Mouse (Mus musculus): Measurements from ENCODE around the gene Cdc42ep5.

Cdc42ep5 gene

DNA sequence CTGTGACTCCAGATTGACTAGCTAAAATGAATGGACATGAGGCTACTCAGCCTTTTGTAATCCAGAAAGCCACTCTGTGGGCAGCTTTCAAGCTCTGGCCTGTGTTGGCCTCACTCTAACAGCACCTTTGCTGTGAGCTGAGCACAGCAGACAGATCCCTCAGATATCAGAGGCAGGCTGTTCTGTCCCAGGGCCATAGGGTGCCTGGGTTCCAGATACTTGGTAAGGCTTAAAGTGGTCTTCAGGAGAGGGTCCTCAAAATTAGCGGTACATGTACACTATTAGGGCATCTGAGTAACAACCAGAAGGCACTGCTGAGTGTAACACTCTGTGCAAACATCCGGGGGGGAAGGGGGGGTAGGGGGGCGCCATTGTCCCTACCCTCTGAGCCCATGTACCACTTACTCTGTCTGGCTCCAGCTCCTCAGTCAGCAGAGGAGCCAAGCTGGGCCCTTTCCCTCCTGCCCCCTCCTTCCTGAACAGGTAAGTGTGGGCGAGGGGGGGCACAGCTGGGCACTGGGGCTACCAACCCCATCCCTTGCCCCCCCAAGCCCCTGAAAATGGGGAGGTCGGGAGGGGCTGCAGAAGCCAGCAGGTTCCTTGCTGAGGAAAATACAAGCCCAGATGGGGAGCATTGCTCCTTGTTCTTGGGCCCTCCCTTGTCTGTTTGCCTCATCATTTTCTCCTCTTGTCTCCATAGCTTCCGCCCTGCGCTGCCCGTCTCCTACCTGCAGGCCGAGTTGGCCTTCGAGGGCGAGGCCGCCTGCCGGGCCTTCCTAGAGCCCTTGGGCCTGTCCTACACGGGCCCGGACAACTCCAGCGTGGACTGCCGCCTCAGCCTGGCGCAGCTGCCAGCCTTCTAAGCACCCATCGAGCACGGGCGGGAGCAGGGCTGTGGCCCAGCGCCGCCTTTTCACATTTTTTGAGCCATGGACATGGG, 18.1 kb downstream of the Cdc42ep5 start:
- no peak for DNase-seq (ENCODE audit: inconsistent ontology term)

DNA sequence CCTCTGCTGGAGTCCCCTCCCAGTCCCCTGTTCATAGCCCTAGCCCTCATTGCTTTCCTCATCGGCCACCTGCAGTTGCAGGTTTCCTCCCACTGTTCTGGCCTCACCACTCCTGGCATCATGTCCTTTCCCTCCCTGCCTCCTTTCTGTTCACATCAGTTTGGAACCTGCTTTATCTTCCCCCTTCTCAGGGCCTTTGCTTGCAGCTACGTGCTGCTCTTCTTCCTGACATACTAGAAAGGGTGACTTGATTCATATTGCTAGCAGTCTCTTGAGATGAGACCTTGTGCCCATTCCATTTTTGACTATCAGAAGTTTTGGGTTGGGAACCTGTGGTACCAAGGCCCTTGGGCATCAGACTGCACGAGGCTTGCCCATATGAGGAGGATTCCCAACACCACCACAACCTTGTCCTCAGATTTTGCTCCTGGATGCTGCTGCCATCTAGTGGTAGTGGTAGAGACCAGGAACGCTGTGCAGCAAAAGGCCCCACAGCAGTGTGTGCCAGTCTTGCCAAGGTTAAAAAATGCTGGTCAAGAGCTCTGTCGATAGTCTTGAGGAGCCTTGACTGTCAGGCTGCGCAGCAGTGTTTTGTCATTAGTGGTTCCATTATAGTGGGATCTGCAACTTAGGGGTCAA, 19.0 kb downstream of the Cdc42ep5 start:
- peak; percentile 49 for DNase-seq (ENCODE audit: inconsistent ontology term)

DNA sequence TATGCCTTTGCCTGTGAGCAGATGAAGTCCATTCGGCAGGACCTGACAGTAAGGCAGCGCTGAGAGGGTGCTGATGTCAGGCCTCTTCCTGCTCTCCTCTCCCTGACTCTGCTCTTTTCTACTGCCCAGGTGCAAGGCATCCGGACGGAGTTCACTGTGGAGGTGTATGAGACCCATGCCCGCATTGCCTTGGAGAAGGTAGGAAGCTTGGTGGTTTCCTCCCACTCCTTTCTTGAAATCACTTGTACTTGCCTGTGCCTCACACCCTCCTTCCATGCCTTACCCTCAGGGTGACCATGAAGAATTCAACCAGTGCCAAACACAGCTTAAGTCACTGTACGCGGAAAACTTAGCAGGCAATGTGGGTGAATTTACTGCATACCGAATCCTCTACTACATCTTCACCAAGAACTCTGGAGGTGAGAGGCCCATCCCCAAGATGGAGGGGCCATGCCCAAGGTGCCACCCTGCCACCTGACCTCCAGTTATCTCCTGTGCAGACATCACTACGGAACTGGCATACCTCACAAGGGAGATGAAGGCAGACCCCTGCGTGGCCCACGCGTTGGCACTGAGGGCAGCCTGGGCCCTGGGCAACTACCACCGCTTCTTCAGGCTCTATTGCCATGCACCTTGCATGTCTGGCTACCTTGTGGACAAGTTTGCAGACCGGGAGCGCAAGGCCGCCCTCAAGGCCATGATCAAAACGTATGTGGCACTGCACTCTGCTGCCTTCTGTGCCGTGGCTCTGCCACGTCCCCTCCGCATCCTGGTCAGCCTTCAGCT, 19.7 kb downstream of the Cdc42ep5 start:
- no peak for DNase-seq (ENCODE audit: inconsistent ontology term)

DNA sequence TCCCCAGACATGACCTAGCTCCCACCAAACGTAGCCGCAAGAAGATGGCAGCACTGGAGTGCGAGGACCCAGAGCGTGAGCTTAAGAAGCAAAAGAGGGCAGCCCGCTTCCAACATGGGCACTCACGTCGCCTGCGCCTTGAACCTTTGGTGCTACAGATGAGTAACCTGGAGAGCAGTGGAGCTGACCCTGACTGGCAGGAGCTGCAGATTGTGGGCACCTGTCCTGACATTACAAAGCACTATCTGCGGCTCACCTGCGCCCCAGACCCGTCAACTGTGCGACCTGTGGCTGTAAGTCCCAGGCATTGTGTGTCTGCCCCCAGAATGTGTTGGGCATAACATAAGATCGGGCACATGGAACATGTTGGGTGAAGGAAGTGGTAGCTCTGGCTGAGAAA, 20.6 kb downstream of the Cdc42ep5 start:
- no peak for DNase-seq (ENCODE audit: inconsistent ontology term)

DNA sequence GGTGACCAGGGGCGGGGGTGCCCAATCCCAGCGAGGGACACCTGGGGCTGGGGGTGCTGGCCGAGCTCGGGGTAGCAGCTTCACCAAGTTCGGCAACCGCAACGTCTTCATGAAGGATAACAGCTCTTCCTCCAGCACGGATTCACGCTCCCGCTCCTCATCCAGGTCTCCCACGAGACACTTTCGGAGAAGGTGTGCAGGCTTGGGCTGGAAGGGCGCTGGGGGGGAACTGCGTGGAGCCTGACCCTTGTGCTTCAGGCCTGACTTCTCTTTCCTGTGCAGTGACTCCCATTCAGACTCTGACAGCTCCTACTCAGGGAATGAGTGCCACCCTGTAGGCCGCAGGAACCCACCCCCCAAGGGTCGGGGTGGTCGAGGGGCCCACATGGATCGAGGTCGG, 21.2 kb downstream of the Cdc42ep5 start:
- DNase-seq (ENCODE audit: inconsistent ontology term), result no peak

DNA sequence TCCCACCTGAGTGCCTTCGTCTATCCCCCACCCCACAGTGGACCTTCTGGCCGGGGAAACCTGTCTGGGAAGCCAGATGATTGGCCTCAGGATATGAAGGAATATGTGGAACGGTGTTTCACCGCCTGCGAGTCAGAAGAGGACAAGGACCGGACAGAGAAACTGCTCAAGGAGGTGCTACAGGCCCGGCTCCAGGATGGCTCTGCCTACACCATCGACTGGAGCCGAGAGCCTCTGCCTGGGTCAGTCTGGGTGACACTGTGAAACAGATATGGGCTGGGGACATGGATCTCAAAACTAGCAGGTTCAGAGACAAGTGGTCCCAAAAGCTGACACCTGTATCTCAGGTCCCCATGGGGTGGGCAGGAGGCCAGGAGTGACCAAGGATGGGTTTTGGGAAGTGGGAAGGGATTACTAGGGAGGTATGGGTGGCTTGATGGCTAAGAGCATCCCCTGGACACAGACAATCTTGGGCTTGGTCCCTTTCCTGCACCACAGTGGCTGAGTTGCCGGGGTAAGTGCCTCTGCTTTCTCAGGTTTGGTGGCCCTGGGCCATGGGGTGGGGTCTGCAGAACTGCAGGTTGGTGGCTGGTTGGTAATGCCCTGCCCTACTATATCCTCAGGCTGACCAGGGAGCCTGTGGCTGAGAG, 21.7 kb downstream of the Cdc42ep5 start:
- DNase-seq (ENCODE audit: inconsistent ontology term), result no peak

DNA sequence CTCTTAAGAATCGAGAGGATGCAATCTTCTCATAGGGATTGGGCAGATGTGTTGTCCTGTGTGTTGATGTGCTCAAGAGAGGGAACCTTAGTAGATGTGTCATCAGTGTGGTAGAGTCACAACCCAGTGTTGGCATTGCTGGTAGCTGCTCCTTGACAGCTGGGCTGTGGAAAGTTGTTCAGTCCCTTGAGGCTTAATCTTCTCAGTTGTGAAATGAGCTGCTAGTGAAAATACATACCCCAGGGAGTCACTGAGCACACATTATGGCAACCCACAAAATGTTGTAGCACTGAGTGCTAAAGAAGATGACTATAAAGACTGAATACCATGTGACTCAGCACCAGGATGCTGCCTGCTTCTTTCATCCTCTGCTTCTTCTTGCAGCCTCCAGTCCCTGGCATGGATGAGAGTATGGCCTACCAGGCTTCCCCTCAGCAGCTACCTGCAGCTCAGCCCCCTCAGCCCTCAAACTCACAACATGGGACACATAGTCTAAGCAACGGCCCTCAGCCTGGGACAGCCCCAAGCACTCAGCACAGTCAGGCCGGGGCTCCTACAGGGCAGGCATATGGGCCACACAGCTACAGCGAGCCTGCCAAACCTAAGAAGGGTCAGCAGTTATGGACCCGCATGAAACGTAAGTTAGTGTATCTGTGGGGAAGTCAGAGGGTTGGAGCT, 22.9 kb downstream of the Cdc42ep5 start:
- DNase-seq (ENCODE audit: inconsistent ontology term), result no peak

DNA sequence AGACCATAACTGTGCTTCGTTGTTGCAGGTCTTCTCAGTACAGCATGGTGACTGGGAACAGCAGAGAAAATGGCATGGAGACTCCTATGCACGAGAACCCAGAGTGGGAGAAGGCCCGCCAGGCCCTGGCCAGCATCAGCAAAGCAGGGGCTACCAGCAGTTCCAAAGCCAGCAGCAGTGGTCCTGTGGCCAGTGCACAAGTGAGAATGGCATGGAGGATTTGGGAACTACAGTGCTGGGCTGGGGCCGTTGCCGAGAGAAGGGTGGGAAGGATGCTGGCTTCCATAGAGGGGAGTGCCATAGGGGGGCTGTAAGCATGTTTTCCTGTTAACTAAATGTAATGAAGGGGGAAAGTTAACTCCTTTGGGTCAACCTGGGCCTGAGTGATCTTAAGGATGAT, 25.3 kb downstream of the Cdc42ep5 start:
- DNase-seq (ENCODE audit: inconsistent ontology term), result no peak

DNA sequence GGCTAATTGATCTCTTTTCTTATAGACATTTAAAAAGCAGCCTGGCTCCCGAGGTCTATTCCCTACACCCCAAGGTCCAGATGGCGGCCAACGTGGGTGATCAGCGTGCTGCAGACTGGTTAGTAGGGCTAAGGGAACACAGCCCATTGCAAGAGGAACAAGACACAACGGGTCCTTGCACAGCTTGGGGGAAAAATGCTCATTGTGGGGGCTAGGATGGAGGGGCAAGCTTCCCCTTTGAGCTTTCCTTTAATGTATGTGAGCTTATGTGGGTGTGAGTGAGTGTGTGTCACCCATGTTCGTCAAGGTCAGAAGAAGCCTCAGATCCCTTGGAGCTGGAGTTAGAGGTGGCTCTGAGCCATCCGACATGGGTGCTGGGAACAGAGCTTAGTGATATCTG, 26.0 kb downstream of the Cdc42ep5 start:
- no peak for DNase-seq (ENCODE audit: inconsistent ontology term)

DNA sequence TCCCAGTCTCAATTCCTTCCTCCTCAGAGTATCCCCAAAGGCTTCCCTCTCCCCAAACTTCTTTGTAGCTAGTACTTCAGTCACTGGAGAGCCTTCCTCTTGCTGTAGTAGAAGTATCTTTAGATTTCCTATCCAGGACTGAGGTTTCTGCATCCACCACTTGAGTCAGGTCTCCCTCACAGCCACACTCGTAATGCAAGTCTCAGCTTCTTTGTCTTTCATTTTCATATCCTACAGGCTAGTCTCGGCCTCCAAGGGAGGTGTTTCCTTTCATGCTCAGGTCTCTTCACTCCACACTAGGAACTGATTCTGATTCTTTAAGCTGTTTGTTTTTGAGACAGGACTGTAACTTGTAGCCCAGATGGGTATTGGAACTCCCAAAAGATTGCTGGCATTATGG, 26.5 kb downstream of the Cdc42ep5 start:
- DNase-seq (ENCODE audit: inconsistent ontology term), result no peak

DNA sequence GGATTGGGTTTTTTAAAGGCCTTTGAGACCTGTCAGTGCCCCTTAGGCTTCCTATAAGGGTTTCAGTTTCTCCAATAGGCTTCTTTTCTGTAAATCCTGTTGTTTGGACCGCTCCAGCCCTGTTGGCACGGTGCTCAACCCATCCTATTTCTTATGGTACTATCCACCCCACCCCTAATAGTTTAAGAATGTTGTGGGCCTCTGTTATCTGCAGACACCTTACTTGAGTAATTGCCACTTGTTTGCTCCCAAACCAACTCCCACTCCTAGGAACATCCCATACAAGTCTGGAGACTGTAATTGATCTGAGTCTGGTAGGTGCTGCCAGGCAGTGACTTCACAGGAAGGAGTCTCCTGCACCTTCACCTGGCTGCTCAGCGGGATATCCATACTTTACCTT, 26.9 kb downstream of the Cdc42ep5 start:
- no peak for DNase-seq (ENCODE audit: inconsistent ontology term)

DNA sequence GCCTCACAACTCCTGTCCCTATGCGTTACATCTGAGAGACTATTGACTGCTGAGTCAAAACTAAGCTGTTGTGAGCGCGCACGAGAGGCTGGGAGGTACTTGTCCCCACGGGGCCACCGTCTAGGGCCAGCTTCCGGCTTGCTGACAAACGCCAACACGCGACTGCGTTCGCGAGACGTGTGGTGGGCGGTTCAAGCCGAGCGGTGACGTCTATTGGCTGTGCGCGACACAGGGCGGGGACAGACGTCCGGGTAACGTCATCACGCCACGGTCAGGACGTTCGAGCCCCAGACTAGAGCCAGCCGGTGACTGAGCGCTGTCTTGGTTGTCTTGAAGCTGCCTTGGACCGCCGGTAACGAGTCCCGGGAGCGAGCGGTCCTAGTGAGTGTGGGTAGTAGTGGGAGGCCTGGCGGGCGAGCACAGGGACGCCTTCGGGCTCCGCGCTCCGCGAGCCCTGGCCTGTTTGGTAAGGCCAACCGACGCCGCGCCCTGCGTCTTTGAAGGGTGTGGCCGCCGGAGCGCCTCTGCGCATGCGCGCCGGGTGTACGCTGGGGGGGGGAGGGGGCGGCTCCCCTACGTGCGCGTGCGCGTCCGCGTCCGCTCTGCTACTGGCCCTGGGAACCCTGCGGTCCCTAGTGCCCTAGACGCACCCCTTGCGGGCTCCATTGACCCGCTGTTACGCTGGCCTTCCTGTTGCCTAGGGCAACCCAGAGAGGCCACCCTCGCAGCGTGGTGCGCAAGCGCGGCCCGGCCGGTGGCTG, 27.7 kb downstream of the Cdc42ep5 start, which contains the start of gene Leng8:
Gene Leng8, plus strand, starts transcription at position 269 of the 761 bp plus-strand sequence.
- DNase-seq (ENCODE audit: inconsistent ontology term), result peak; percentile 98

DNA sequence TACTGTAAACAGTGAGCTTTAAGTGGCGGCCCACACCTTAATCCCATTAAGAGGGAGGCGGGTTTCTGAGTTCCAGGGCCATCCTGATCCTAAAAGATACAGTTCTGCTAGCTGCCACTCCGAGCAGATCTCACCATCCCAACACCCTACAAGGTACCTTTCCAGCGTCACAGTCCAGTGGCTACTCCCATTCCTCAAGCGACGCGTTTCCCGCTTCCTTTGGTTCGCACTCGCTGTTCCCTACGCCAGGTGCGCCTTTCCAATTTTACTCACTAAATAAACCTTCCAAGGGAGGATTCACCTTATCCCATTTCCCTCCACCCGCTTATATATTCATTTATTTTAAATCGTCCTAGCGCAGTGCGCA, 28.3 kb downstream of the Cdc42ep5 start:
- no peak for DNase-seq (ENCODE audit: inconsistent ontology term)

DNA sequence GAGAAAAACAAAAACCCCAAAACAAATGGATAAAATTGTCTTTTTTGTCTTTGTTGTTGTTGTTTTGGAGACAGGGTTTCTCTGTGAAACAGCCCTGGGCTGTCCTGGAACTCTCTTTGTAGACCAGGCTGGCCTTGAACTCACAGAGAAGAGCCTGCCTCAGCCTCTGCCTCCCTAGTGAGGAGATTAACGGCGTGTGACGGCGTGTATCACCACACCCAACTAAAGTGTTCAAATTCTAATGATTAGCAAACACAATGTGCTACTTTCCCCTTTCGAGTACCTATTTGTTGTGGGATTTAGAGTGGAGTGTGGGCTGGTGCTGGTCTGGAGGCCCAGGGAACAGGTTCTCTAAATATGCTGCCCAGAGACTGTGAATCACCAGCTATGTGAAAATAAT, 29.7 kb downstream of the Cdc42ep5 start:
- no peak for DNase-seq (ENCODE audit: inconsistent ontology term)

DNA sequence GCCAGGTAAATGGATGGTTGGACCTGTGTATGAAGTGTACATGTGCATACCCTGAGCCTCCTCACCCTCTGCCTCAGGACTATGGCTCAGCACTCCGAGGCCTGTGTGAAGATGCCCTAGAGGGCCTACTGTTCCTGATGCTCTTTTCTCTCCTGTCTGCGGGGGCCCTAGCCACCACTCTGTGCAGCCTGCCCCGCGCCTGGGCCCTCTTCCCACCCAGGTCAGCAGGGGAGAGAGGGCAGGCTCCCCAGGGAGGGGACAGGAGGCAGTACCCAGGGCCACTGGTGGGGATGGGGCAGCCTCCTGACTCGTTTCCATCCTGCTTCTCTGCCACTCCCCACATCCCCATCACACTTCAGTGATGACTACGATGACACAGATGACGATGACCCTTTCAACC, 31.7 kb downstream of the Cdc42ep5 start:
- no peak for DNase-seq (ENCODE audit: inconsistent ontology term)

DNA sequence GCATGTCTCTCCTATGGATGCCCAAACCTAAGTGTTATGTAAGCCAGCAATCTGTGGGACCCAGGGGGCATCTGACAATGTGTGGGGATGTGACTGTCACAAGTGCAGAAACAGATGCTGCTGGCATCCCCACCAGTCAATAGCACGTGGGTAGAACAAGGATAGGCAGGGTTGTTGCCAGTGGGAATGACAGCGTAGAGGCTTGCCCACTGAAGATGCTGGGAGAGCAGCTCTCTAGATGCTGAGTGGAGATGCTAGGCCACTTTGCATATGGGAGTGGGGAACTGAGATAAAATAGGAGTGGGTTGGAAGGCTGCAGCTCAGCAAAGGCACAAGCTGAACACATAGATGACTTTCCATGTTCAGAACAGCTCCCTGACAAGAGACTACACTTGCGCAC, 32.1 kb downstream of the Cdc42ep5 start:
- no peak for DNase-seq (ENCODE audit: inconsistent ontology term)

DNA sequence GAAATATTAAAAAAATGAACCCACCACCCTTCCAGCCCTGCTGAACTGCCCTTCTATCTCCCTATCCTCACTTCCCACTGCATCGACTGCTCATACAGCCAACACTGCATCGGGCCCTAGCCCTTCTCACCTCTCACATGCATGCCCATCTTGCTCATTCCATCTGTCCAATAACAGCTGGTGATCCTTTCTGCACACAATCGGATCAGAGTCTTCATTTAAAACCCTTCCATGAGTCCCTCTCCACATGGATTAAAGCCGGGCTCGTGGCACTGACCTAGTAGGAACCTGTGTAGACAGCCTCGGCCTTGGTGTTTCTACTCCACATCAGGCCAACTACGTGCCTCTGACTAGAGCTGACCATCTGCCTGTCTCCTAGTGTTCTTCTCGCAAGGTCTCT, 32.7 kb downstream of the Cdc42ep5 start:
- no peak for DNase-seq (ENCODE audit: inconsistent ontology term)

DNA sequence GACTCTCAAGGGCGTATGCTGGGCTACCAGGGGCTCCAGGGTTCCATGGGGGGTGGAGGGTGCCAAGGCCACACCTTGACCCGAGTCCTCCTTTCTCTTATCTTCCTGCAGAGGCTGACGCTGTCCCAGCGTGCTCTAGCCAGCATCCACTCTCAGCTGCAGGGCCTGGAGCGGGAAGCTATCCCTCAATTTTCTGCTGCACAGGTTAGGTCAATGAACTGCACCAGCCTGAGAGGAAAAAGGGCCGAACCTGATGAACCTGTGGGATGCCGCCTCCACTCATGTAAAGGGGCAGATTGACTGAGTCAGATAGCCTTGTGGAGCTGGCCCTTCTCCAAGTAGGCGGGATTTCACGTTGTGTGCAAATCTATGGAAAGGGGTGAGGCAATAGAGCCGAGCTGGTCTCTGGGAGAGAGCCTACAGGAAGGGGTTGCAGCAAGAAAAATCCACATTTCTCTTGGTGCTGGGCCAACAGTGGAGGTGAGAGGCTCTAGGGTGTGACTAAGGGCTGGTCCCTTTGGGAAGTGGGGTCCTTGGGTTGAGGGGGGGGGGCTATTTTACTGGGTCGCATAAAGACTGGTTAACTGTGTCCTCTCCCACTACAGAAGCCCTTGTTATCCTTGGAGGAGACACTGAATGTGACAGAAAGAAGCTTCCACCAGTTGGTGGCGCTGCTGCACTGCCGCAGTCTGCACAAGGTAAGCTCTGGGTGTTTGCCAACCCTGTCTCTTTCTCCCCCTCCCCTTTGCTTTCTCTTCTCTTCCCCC, 33.8 kb downstream of the Cdc42ep5 start:
- peak; percentile 72 for DNase-seq (ENCODE audit: inconsistent ontology term)

DNA sequence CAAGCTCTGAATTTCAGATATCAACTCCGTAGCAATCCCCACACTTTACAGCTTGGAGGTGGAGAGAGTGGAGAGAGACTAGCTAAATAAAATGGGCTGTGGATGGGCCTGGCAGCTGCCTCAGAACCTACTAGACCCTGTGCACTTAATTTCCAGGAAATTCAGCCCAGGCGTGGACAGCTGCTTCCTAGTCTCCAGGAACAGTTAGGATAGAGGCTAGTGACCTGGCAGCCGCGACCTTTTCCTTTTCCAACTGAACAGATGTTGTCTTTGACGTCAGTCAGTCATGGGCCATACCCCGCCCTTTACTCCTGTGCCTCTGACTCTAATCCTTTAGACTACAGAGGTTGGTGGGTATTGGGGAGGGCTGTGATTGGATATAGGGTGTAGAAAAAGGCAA, 35.8 kb downstream of the Cdc42ep5 start:
- no peak for DNase-seq (ENCODE audit: inconsistent ontology term)

DNA sequence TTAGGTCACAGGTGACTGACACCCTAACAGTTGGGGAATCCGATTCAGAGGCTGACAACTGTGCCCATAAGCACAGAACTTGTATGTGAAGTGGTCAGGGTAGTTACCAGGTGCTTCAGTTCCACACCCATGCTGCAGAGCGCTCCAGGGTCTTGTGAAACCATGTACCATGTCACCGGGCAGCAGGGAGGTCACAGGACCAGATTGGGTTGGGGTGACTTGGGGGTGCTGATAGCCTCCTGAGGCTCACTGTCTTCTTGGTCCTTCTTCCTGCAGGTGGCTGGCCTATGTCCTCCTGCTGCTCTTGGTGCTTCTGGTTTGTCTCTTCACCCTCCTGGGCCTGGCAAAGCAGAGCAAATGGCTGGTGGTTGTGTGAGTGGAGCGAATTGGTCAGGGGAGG, 36.8 kb downstream of the Cdc42ep5 start:
- no peak for DNase-seq (ENCODE audit: inconsistent ontology term)
